Mouse (Mus musculus): ENCODE measurements around the gene Rabgap1l. TPM values are rescaled to one million over a fixed set of nuclear protein-coding genes. Genes with fewer than 3 reads are reported as not detected.
"Not testable (repeated sequence)": the region's sequence is repeated elsewhere in the genome, so short reads cannot be mapped to it uniquely, and the experiment has no call there.

Gene Rabgap1l
- total and polyA plus RNA-seq, 2 experiments from 2014 or later, result 34.1 to 110 TPM

DNA sequence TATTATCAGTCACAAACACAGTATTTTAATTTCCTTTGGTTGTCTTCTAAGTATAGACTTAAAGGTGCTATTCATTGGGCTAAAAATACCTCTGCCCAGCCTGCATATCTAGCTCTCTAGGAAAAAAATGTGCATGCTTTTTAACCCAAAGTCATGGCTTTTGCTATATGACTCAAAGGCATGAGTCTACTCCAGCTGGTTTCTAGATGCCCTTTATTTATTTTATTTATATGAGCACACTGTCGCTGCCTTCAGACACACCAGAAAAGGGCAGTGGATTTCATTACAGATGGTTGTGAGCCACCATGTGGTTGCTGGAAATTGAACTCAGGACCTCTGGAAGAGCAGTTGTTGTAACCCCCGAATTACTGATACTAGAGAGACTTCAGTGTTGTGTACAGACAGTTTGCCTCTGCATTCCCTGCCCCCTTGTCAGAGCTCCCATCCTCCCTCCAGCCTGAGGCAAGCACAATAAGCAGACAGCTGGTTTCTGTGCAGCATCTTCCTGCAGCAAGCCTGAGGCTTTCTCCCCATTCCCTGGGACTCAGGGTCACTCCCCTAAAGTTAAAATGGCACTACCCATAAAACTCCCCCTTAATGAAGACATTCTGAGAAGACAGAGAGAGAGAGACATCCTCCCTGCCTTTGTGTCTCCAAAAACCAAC is 137.1 kb downstream of the Rabgap1l start:
- TF ChIP-seq CTCF (IDR thresholded peaks at IDR 0.05), result no peak
- WGBS, result 73% methylated on average over 2 of the region's 2 CpGs
- Histone ChIP-seq H3K36me3 (ENCODE audit: insufficient read depth, low read length) (no peaks in the 10 kb centered on the region), H3K4me3 (ENCODE audit: low read depth, low read length) (no peak overlapping the region), H3K27me3 (ENCODE audit: insufficient read depth, low read length) (no peaks in the 10 kb centered on the region), H3K9me3 (ENCODE audit: low read length) (no peaks in the 10 kb centered on the region), H3K27ac (ENCODE audit: low read depth, low read length) (no peak overlapping the region), H3K4me1 (ENCODE audit: insufficient read depth, low read length) (no peaks in the 10 kb centered on the region), H3K4me2 (ENCODE audit: low read depth, low read length, poor library complexity, severe bottlenecking) (no peak overlapping the region), H3K9ac (replicated peaks; ENCODE audit: low read length, poor library complexity, severe bottlenecking) (no peak overlapping the region)
- ATAC-seq (ENCODE audit: low FRiP score), result no peak
- DNase-seq (ENCODE audit: low spot score), result no peak

DNA sequence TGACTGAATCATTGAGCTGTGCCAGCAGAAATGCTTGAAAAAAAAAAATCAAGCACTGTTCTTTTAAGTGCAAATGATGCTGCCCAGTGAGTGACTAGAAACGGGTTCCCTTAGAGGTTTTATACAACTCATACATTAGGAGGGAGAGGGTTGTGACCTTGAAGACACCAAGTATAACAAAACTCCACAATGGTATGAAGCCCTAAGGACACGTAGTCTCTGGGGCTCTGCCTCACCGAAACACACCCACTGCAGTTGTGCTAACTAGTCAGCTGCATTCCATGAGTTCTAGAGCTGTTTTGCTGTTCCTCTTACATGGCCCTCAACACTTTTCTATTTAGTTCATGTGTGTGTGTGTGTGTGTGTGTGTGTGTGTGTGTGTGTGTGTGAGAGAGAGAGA is 141.3 kb downstream of the Rabgap1l start:
- no peaks in the 10 kb centered on the region for H3K4me1 ChIP-seq (ENCODE audit: insufficient read depth, low read length)
- no peak for TF ChIP-seq CTCF (IDR thresholded peaks at IDR 0.05)
- H3K4me3 ChIP-seq (ENCODE audit: low read depth, low read length), result no peak overlapping the region
- H3K4me2 ChIP-seq (ENCODE audit: low read depth, low read length, poor library complexity, severe bottlenecking), result no peak overlapping the region
- no peak overlapping the region for H3K9ac ChIP-seq (replicated peaks; ENCODE audit: low read length, poor library complexity, severe bottlenecking)
- ATAC-seq (ENCODE audit: low FRiP score), result no peak
- no peak for DNase-seq (ENCODE audit: low spot score)
- no peaks in the 10 kb centered on the region for H3K9me3 ChIP-seq (ENCODE audit: low read length)
- no peak overlapping the region for H3K27ac ChIP-seq (ENCODE audit: low read depth, low read length)
- no peaks in the 10 kb centered on the region for H3K27me3 ChIP-seq (ENCODE audit: insufficient read depth, low read length)
- 37% methylated on average over 3 of the region's 3 CpGs for WGBS
- no peaks in the 10 kb centered on the region for H3K36me3 ChIP-seq (ENCODE audit: insufficient read depth, low read length)

DNA sequence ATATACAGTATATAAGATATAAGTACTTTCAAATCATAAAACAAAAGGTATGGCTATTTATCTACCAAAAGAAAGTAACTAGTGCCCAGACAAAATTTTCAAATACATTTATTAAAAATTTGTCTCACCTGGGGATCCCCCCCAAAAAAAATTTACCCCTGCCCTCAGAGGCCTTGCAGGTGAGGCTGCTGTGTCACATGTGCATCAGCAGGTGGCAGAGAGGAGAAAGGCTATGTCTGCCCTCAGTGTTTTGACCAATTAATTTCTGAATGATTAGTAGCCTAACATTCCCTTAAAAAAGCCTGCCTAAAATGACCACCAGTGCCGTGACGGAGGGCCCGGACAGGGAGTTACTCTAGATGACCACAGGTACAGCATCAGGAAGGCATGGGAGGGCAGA is 147.6 kb downstream of the Rabgap1l start:
- no peak for DNase-seq (ENCODE audit: low spot score)
- H3K4me2 ChIP-seq (ENCODE audit: low read depth, low read length, poor library complexity, severe bottlenecking), result no peak overlapping the region
- no peak overlapping the region for H3K9ac ChIP-seq (replicated peaks; ENCODE audit: low read length, poor library complexity, severe bottlenecking)
- no peak for TF ChIP-seq CTCF (IDR thresholded peaks at IDR 0.05)
- no peaks in the 10 kb centered on the region for H3K36me3 ChIP-seq (ENCODE audit: insufficient read depth, low read length)
- no peak overlapping the region for H3K27ac ChIP-seq (ENCODE audit: low read depth, low read length)
- no peaks in the 10 kb centered on the region for H3K4me1 ChIP-seq (ENCODE audit: insufficient read depth, low read length)
- H3K27me3 ChIP-seq (ENCODE audit: insufficient read depth, low read length), result no peaks in the 10 kb centered on the region
- WGBS, result 98% methylated on average over 3 of the region's 3 CpGs
- H3K4me3 ChIP-seq (ENCODE audit: low read depth, low read length), result no peak overlapping the region
- ATAC-seq (ENCODE audit: low FRiP score), result no peak
- H3K9me3 ChIP-seq (ENCODE audit: low read length), result no peaks in the 10 kb centered on the region

DNA sequence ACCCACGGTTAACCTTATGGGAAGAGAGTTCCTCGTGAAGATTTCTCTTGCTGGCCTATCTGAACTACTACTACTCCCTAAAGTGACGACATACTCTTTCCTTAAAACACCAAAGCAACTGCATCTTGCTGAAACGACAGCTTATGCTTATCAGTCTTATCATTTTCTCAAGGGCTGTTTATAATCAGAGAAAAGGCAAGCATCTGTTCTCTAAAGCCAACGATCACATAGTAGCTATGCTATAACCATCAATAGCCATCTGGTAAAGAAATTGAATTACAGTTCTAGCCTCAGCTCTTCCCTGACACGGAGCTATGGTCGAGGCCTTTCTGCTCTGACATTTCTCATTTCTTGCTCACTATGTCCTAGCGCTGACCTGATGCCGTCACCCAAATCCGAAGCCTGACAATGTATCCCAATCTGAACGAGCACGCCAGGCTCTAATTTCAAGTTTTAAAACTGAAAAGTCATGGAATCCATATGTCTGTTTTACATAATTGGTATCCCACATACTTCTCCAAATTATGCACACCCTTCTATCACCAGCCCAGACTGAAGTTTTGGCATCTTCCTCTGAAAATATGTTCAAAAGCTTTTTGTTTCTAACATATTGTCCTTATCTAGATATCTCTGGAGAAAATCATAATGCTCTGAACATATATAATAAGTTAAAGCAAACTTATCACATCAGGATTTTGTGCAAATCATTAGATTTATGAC is 164.6 kb downstream of the Rabgap1l start:
- Histone ChIP-seq H3K27me3 (ENCODE audit: insufficient read depth, low read length) (no peaks in the 10 kb centered on the region), H3K4me3 (ENCODE audit: low read depth, low read length) (no peak overlapping the region), H3K36me3 (ENCODE audit: insufficient read depth, low read length) (no peaks in the 10 kb centered on the region), H3K9me3 (ENCODE audit: low read length) (no peaks in the 10 kb centered on the region), H3K27ac (ENCODE audit: low read depth, low read length) (no peak overlapping the region), H3K4me2 (ENCODE audit: low read depth, low read length, poor library complexity, severe bottlenecking) (no peak overlapping the region), H3K9ac (replicated peaks; ENCODE audit: low read length, poor library complexity, severe bottlenecking) (no peak overlapping the region), H3K4me1 (ENCODE audit: insufficient read depth, low read length) (no peaks in the 10 kb centered on the region)
- no peak for DNase-seq (ENCODE audit: low spot score)
- TF ChIP-seq CTCF (IDR thresholded peaks at IDR 0.05), result no peak
- WGBS, result 91% methylated on average over 12 of the region's 12 CpGs
- ATAC-seq (ENCODE audit: low FRiP score), result no peak

DNA sequence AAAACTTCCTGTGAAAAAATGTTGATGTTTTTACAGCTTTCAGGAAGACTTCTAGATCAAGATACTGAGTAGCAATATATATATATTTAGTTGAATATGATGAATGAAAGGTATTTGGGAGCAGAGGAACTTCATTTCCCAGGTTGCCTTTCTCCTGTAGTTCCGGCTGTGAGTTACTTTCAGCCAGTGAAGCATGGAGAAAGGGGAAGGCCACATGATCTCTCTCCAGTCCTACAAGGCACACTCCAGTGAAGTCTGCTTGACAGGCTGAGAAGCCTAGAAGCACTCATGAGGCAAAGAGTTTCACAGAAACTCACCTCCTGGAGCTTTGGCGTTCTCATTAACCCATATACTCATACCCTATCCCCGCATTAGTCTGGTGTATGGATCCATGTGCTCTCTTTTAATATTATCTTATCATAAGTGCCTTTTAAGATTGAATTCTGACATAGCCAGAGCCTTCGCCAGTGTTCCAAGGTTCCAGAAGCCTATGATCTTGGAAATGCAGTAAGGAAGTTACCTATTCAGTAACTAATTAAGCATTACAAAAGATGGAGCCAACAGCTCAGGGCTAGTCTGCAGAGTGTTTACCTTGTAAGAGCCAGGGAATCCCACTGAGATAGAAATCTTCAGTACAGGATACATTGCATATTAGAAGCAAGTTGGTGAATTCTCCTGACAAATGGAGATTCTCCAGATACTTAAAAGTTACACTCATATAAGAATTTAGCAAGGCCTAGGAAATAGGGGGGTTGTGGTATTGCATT is 168.5 kb downstream of the Rabgap1l start:
- H3K9ac ChIP-seq (replicated peaks; ENCODE audit: low read length, poor library complexity, severe bottlenecking); DNase-seq (ENCODE audit: low spot score); H3K9me3 ChIP-seq (ENCODE audit: low read length); H3K36me3 ChIP-seq (ENCODE audit: insufficient read depth, low read length); H3K4me3 ChIP-seq (ENCODE audit: low read depth, low read length); H3K27me3 ChIP-seq (ENCODE audit: insufficient read depth, low read length); H3K4me1 ChIP-seq (ENCODE audit: insufficient read depth, low read length); H3K27ac ChIP-seq (ENCODE audit: low read depth, low read length); H3K4me2 ChIP-seq (ENCODE audit: low read depth, low read length, poor library complexity, severe bottlenecking); ATAC-seq (ENCODE audit: low FRiP score): not testable (repeated sequence)
- WGBS, result 68% methylated on average over 4 of the region's 4 CpGs

DNA sequence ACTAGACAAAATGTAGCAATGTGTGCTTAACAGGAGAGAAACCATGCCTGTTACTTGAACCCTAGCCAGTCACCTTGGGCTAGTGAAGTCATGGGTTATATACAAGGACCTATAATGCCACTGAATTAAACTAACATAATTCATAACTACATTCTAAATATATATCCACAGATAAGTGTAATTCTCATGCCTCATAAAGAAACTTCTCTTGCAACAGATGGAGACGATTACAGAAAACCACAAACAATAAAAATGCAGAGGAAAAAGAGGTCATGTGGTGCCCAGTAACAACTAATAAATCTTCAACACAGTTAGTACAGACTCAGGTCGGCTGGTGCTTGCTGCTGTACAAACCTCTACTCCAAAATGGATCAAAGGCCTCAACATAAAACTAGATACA is 174.8 kb downstream of the Rabgap1l start:
- H3K4me3 ChIP-seq (ENCODE audit: low read depth, low read length), result no peak overlapping the region
- no peak for TF ChIP-seq CTCF (IDR thresholded peaks at IDR 0.05)
- WGBS, result 83% methylated on average over 2 of the region's 2 CpGs
- H3K9ac ChIP-seq (replicated peaks; ENCODE audit: low read length, poor library complexity, severe bottlenecking), result no peak overlapping the region
- no peaks in the 10 kb centered on the region for H3K36me3 ChIP-seq (ENCODE audit: insufficient read depth, low read length)
- H3K4me2 ChIP-seq (ENCODE audit: low read depth, low read length, poor library complexity, severe bottlenecking), result no peak overlapping the region
- H3K27ac ChIP-seq (ENCODE audit: low read depth, low read length), result no peak overlapping the region
- no peaks in the 10 kb centered on the region for H3K9me3 ChIP-seq (ENCODE audit: low read length)
- ATAC-seq (ENCODE audit: low FRiP score) (no peak), DNase-seq (ENCODE audit: low spot score) (no peak)
- no peaks in the 10 kb centered on the region for H3K4me1 ChIP-seq (ENCODE audit: insufficient read depth, low read length)
- H3K27me3 ChIP-seq (ENCODE audit: insufficient read depth, low read length), result no peaks in the 10 kb centered on the region
